Mouse (Mus musculus) CH12.LX (cell line): ENCODE measurements around the gene Angptl7. TPM values are rescaled to one million over a fixed set of nuclear protein-coding genes. Genes with fewer than 3 reads are reported as not detected.

Experiments used
- DNase-seq: peaks from one replicate; pipeline ENCODE4 v3.0.0-alpha.2; 2013; ENCODE audit errors: extremely low read depth
- H3K27ac ChIP-seq: 2 replicates; pipeline ENCODE4 v1.5.1; 2012; ENCODE audit warnings: low read depth, mild to moderate bottlenecking, control low read depth, moderate library complexity; ENCODE audit not compliant: insufficient read depth
- H3K27me3 ChIP-seq: replicated peaks from 2 replicates; pipeline ENCODE3; 2012; ENCODE audit warnings: inconsistent platforms
- H3K36me3 ChIP-seq, 2 experiments: replicated peaks in 1 of 2; 2 replicates each; pipeline versions ENCODE3 to v1.6.1; 2012; ENCODE audit warnings: inconsistent platforms in 1 of 2, low read length in 1 of 2, mild to moderate bottlenecking in 1 of 2, mixed read lengths in 1 of 2, moderate library complexity in 1 of 2; ENCODE audit not compliant: control insufficient read depth in 1 of 2, insufficient read depth in 1 of 2
- H3K4me1 ChIP-seq, 2 experiments: 2 replicates each; pipeline ENCODE4 v1.6.1; 2012; ENCODE audit warnings: inconsistent platforms in 1 of 2, moderate library complexity in 1 of 2; ENCODE audit not compliant: insufficient read depth in 2 of 2, control insufficient read depth in 1 of 2
- H3K4me2 ChIP-seq: 2 replicates; pipeline ENCODE4 v1.6.1; 2012; ENCODE audit warnings: low read depth, mild to moderate bottlenecking, control low read depth; ENCODE audit not compliant: poor library complexity, insufficient read depth, severe bottlenecking
- H3K4me3 ChIP-seq, 3 experiments: fragments of 150-350 bp in 1 of 3; sonication (generic) in 1 of 3; replicated peaks in 1 of 3; 2 replicates each; pipeline versions ENCODE3 to v1.5.1; 2011 to 2012; ENCODE audit warnings: low read depth in 2 of 3, low read length in 2 of 3, mild to moderate bottlenecking in 2 of 3, moderate library complexity in 2 of 3, control low read depth in 1 of 3, improper control_type of control experiment in 1 of 3, inconsistent platforms in 1 of 3, mixed read lengths in 1 of 3; ENCODE audit not compliant: poor library complexity in 1 of 3
- H3K79me2 ChIP-seq: replicated peaks from 2 replicates; pipeline ENCODE4 v1.6.1; 2012; ENCODE audit warnings: mild to moderate bottlenecking, moderate library complexity; ENCODE audit not compliant: control insufficient read depth, poor library complexity, insufficient read depth, severe bottlenecking; ENCODE audit errors: extremely low read depth
- H3K9ac ChIP-seq: 2 replicates; pipeline ENCODE4 v1.6.1; 2012; ENCODE audit warnings: low read depth, mild to moderate bottlenecking, control low read depth, moderate library complexity; ENCODE audit not compliant: insufficient read depth
- H3K9me3 ChIP-seq: replicated peaks from 2 replicates; pipeline ENCODE3; 2012; ENCODE audit warnings: low read length, inconsistent platforms, mixed read lengths
- BHLHE40 ChIP-seq: IDR thresholded peaks from 2 replicates; pipeline ENCODE4 v1.6.1; 2011; ENCODE audit warnings: mild to moderate bottlenecking, low read depth, low read length, improper control_type of control experiment
- CHD1 ChIP-seq: IDR thresholded peaks from 2 replicates; pipeline ENCODE4 v1.6.1; 2012; ENCODE audit warnings: low read depth, low read length, improper control_type of control experiment, inconsistent platforms
- CHD2 ChIP-seq: IDR thresholded peaks from 2 replicates; pipeline ENCODE4 v1.6.1; 2011; ENCODE audit warnings: low read length, improper control_type of control experiment
- CTCF ChIP-seq, 2 experiments: IDR thresholded peaks in 1 of 2; conservative IDR thresholded peaks in 1 of 2; 2 replicates each; pipeline ENCODE4 v1.5.1; 2011 to 2012; ENCODE audit warnings: low read depth in 2 of 2, low read length in 2 of 2, improper control_type of control experiment in 1 of 2, inconsistent platforms in 1 of 2, mild to moderate bottlenecking in 1 of 2, moderate library complexity in 1 of 2
- E2F4 ChIP-seq: IDR thresholded peaks from 2 replicates; pipeline ENCODE4 v1.6.1; 2011; ENCODE audit warnings: low read depth, low read length, improper control_type of control experiment; ENCODE audit not compliant: insufficient replicate concordance
- ELF1 ChIP-seq: IDR thresholded peaks from 2 replicates; pipeline ENCODE4 v1.6.1; 2014; ENCODE audit warnings: low read depth, mild to moderate bottlenecking, inconsistent platforms, low read length, improper control_type of control experiment
- EP300 ChIP-seq: IDR thresholded peaks from 2 replicates; pipeline ENCODE4 v1.6.1; 2011; ENCODE audit warnings: low read length, improper control_type of control experiment
- ETS1 ChIP-seq: conservative IDR thresholded peaks from 2 replicates; pipeline ENCODE4 v1.6.1; 2012; ENCODE audit warnings: low read depth, mild to moderate bottlenecking, inconsistent platforms, low read length, improper control_type of control experiment, moderate library complexity
- HCFC1 ChIP-seq: IDR thresholded peaks from 2 replicates; pipeline ENCODE4 v1.6.1; 2012; ENCODE audit warnings: low read depth, mild to moderate bottlenecking, inconsistent platforms, low read length, improper control_type of control experiment
- IRF4 ChIP-seq: IDR thresholded peaks from 2 replicates; pipeline ENCODE4 v1.6.1; 2014; ENCODE audit warnings: low read depth, mild to moderate bottlenecking, inconsistent platforms, low read length, improper control_type of control experiment
- KAT2A ChIP-seq: IDR thresholded peaks from 2 replicates; pipeline ENCODE4 v1.6.1; 2012; ENCODE audit warnings: low read length, improper control_type of control experiment, inconsistent platforms; ENCODE audit not compliant: insufficient replicate concordance
- MAX ChIP-seq: IDR thresholded peaks from 2 replicates; pipeline ENCODE4 v1.6.1; 2011; ENCODE audit warnings: low read length, improper control_type of control experiment
- MEF2A ChIP-seq: IDR thresholded peaks from 2 replicates; pipeline ENCODE4 v1.6.1; 2014; ENCODE audit warnings: low read depth, mild to moderate bottlenecking, inconsistent platforms, low read length, improper control_type of control experiment, borderline replicate concordance
- POLR2AphosphoS2 ChIP-seq: IDR thresholded peaks from 2 replicates; pipeline ENCODE4 v1.6.1; 2011; ENCODE audit warnings: low read depth, low read length, improper control_type of control experiment
- RAD21 ChIP-seq: IDR thresholded peaks from 2 replicates; pipeline ENCODE4 v1.6.1; 2011; ENCODE audit warnings: low read depth, mild to moderate bottlenecking, low read length, improper control_type of control experiment, moderate library complexity
- RCOR1 ChIP-seq: conservative IDR thresholded peaks from 2 replicates; pipeline ENCODE4 v1.6.1; 2012; ENCODE audit warnings: low read depth, mild to moderate bottlenecking, inconsistent platforms, low read length, improper control_type of control experiment
- SMC3 ChIP-seq: IDR thresholded peaks from 2 replicates; pipeline ENCODE4 v1.6.1; 2011; ENCODE audit warnings: low read depth, low read length, improper control_type of control experiment
- TBP ChIP-seq: conservative IDR thresholded peaks from 2 replicates; pipeline ENCODE4 v1.6.1; 2011; ENCODE audit warnings: low read depth, low read length, improper control_type of control experiment
- TCF12 ChIP-seq: IDR thresholded peaks from 2 replicates; pipeline ENCODE4 v1.6.1; 2014; ENCODE audit warnings: low read depth, mild to moderate bottlenecking, inconsistent platforms, low read length, improper control_type of control experiment
- UBTF ChIP-seq: IDR thresholded peaks from 2 replicates; pipeline ENCODE4 v1.6.1; 2012; ENCODE audit warnings: low read depth, mild to moderate bottlenecking, inconsistent platforms, low read length, improper control_type of control experiment, moderate library complexity
- USF2 ChIP-seq: conservative IDR thresholded peaks from 2 replicates; pipeline ENCODE4 v1.6.1; 2011; ENCODE audit warnings: low read depth, low read length, improper control_type of control experiment
- ZMIZ1 ChIP-seq: IDR thresholded peaks from 2 replicates; pipeline ENCODE4 v1.6.1; 2012; ENCODE audit warnings: low read depth, mild to moderate bottlenecking, inconsistent platforms, low read length, improper control_type of control experiment
- dilution Hi-C: fragments of 300-500 bp; cut with MboI; formaldehyde crosslinking; loops from 2 replicates; pipeline ENCODE4 v1.14.3; 2020; ENCODE audit warnings: low sequenced_read_pairs; ENCODE audit not compliant: extremely low pct_unique_long_range_greater_than_20kb, extremely low pct_ligation_motif_present
- in situ Hi-C: fragments of 300-500 bp; cut with MboI; formaldehyde crosslinking; loops from 3 replicates; pipeline ENCODE4 v1.14.3; 2019; ENCODE audit warnings: low sequenced_read_pairs, low pct_ligation_motif_present, low pct_unique_long_range_greater_than_20kb, mixed read lengths
- polyA plus RNA-seq: library from polyadenylated mRNA; unstranded; fragments of >175 nt; gene quantifications from 2 replicates; pipeline ENCODE4 v1.2.1, GENCODE M21; 2012; ENCODE audit warnings: low read depth; ENCODE audit not compliant: insufficient read length
- total RNA-seq, 2 experiments: library from RNA; depleted of rRNA; stranded (reverse); fragments of 300-350 nt in 1 of 2; fragments of >200 nt in 1 of 2; gene quantifications; 2 replicates each; pipeline ENCODE4 v1.2.3; 2012 to 2014

Gene Angptl7
- total and polyA plus RNA-seq, 3 experiments = 0.14 TPM; not detected in 2

- H3K4me3 ChIP-seq = no peak overlapping the region
- H3K9me3 ChIP-seq = no peaks in the 10 kb centered on the region
- H3K79me2 ChIP-seq = no peaks in the 10 kb centered on the region
- peaks cover 0 to 4% of the 10 kb centered on the region in 2 experiments; a peak in 1 of 4 replicates for H3K4me1 ChIP-seq
- no peaks in the 10 kb centered on the region for H3K27me3 ChIP-seq
- no peak for DNase-seq
- dilution Hi-C loops (no loop called here), in situ Hi-C loops (no loop called here)
- peaks cover 78 to 95% of the 10 kb centered on the region in 2 experiments for H3K36me3 ChIP-seq
- H3K27ac ChIP-seq = no peak overlapping the region
- H3K4me2 ChIP-seq = no peak overlapping the region
- H3K9ac ChIP-seq = no peak overlapping the region
- TF ChIP-seq HCFC1 (no peak), POLR2AphosphoS2 (no peak), UBTF (no peak), MAX (no peak), RCOR1 (no peak), CHD2 (no peak), EP300 (no peak), CTCF (conservative IDR thresholded peaks at IDR 0.05 in 1 of 2, IDR thresholded peaks at IDR 0.05 in 1 of 2; ENCODE audit: low read depth in 2 of 2, low read length in 2 of 2) (no peak)
Measured at GRCm38 (mm10) chr4:148487841-148488240, 12.4 kb downstream of the Angptl7 start.

- H3K79me2 ChIP-seq = no peaks in the 10 kb centered on the region
- in situ Hi-C loops = no loop called here
- no peak overlapping the region for H3K4me2 ChIP-seq
- dilution Hi-C loops = no loop called here
- DNase-seq = no peak
- no peak for TF ChIP-seq RCOR1
- H3K9ac ChIP-seq = no peak overlapping the region
- H3K27ac ChIP-seq = no peak overlapping the region
- peaks cover 3 to 16% of the 10 kb centered on the region in 2 experiments; a peak in 3 of 4 replicates for H3K4me1 ChIP-seq
- H3K36me3 ChIP-seq = peaks cover 68 to 93% of the 10 kb centered on the region in 2 experiments
- H3K4me3 ChIP-seq = no peak overlapping the region
- no peaks in the 10 kb centered on the region for H3K9me3 ChIP-seq
- H3K27me3 ChIP-seq = no peaks in the 10 kb centered on the region
Measured at GRCm38 (mm10) chr4:148484511-148484910, 15.7 kb downstream of the Angptl7 start.

GRCm38 (mm10) chr4:148481557-148482168 lies 18.6 kb downstream of the Angptl7 start:
- no peaks in the 10 kb centered on the region for H3K79me2 ChIP-seq
- peaks cover 3 to 21% of the 10 kb centered on the region in 2 experiments; a peak in 3 of 4 replicates for H3K4me1 ChIP-seq
- peaks cover 56 to 91% of the 10 kb centered on the region in 2 experiments for H3K36me3 ChIP-seq
- H3K27me3 ChIP-seq = no peaks in the 10 kb centered on the region
- no peak overlapping the region for H3K4me2 ChIP-seq
- H3K4me3 ChIP-seq = no peak overlapping the region
- H3K9ac ChIP-seq = no peak overlapping the region
- H3K9me3 ChIP-seq = no peaks in the 10 kb centered on the region
- in situ Hi-C loops (no loop called here), dilution Hi-C loops (no loop called here)
- no peak for DNase-seq
- H3K27ac ChIP-seq = no peak overlapping the region
- TF ChIP-seq ELF1 = no peak
- no peak for TF ChIP-seq USF2
- no peak for TF ChIP-seq TCF12
- TF ChIP-seq CHD1 = no peak
- TF ChIP-seq BHLHE40 = no peak
- no peak for TF ChIP-seq IRF4
- TF ChIP-seq POLR2AphosphoS2 = no peak
- no peak for TF ChIP-seq SMC3
- no peak for TF ChIP-seq ZMIZ1
- no peak for TF ChIP-seq KAT2A
- no peak for TF ChIP-seq MEF2A
- TF ChIP-seq RAD21 = no peak
- no peak for TF ChIP-seq TBP
- no peak for TF ChIP-seq E2F4
- TF ChIP-seq ETS1 = no peak
